Mouse (Mus musculus) duodenum, adult 2 months (tissue): ENCODE measurements around the gene Mmd2. TPM values are rescaled to one million over a fixed set of nuclear protein-coding genes. Genes with fewer than 3 reads are reported as not detected.

Source experiments
- polyA plus RNA-seq: library from polyadenylated mRNA; depleted of rRNA; stranded (reverse); fragments of >200 nt; gene quantifications from 2 replicates; pipeline ENCODE4 v1.2.3, GENCODE M21; 2012; ENCODE audit warnings: low replicate concordance; rRNA removed

Gene Mmd2
- 0.21 and 0.28 TPM in 2 replicates for polyA plus RNA-seq

DNA sequence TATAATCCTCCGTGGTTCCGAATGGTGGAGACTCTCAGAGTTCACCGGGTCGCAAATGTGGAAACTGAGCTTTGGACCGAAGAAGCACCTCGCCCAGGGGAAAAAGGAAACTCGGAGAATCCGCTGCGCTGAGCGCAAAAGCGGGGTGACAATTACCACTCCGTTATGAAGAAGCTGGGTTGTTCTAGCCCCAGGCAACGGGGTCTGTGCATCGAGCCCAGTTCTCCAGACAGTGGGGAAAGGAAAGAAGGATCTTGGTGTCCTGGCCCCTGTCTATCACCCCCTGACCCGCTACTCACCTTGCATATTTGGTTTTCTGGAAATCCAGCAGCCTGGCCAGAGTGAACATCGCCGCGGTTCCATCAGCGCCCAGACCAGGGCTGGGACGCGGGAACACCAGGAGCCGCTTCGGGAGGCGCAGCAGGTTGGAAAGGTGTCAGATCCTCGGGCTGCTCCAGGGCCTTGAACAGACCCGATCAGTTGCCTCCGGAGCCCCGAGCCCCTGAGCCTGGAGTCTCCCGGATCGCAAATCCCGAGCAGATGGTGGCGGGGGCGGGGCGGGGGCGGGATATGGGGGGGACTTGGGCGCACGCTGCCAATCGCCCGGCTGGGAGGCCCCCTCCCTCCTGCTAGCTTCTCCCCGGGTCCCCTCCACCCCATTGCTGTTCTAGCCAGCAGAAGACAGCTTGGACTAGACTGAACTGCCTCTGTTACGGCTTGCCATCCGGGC lies at the start of gene Mmd2:
Gene Mmd2 (minus strand): TSS at position 542 of the 730 bp plus-strand sequence.

DNA sequence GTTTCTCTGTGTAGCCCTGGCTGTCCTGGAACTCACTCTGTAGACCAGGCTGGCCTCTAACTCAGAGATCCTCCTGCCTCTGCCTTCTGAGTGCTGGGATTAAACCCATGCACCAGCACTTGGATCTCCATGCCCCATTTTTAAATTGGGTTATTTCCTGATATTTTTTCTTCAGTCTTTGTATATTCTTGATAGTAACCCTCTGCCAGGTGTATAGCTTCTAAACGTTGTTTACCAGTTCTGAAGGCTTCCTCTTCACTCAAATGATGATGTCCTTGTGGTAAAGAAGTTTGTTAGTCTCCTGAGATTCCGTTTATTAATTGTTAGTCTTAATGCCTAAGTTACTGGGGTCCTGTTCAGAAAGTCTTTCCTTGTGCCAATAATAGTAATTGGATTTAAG lies 18.8 kb upstream of the Mmd2 start, which contains the start of gene Wipi2:
Gene Wipi2 (plus strand): TSS at position 301 of the 400 bp plus-strand sequence.

DNA sequence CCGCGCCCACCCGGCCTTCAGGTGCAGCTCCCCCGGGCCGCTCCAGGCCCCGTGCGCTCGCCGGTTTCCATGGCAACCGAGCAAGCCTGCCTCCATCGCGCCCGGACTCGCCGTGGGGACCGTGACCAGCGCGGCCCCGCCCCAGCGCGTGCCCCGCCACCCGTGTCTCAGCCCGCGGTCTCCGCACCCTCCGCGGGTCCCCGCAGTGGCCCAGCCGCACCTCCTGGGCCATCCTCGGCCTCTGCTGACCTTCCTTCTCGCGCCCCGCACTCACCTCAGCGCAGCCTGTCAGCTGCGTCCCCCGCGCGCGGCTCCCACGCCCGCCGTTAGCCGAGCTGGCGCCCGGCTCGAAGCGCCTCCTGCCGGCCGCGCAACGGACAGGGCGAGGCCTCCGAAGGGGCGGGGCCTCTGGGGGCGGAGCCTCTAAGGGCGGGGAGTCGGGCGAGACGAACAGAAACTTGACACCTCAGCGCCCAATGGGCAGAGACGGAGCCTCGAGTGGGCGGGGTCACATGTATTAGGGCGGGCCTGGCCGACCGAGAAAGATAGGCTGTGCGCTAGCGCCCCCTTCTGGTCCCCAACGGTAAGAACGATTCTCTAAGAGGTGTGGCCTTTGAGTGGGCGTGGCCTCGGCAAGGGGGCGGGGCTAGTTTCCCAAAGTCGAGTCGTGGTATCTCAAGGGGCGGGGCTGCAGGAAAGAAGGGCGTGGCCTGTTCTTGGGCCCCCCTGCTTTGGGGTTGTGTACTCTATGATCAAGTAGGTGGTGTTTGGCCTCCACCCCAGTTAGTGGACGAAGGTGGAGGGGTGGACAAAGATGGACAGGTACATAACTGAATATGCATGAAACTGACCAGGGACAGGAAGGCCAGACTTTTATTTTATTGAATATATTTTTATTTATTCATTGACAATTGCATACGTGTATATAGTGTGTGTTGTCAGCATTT lies 57.6 kb downstream of the Mmd2 start, which contains the start of gene Radil:
Gene Radil (minus strand): TSS at position 393 of the 947 bp plus-strand sequence.

GRCm38 (mm10) chr5:142529915-142530314 lies 78.7 kb downstream of the Mmd2 start, which contains the start of gene Papolb:
TSS of gene Papolb (minus strand) at chr5:142530076.

Other genes starting within 250 kb of the Mmd2 start
- gene Foxk1, start 207.3 kb downstream of the Mmd2 start, polyA plus RNA-seq: 10.1 and 12.7 TPM in 2 replicates
- gene Ap5z1, start 144.9 kb downstream of the Mmd2 start, polyA plus RNA-seq: 35.3 and 47.0 TPM in 2 replicates
- not detected in 2 replicates for gene Papolb, start 78.7 kb downstream of the Mmd2 start, polyA plus RNA-seq
- 1.1 and 1.4 TPM in 2 replicates for gene Radil, start 57.7 kb downstream of the Mmd2 start, polyA plus RNA-seq
- 18.6 and 30.7 TPM in 2 replicates for gene Wipi2, start 18.9 kb upstream of the Mmd2 start, polyA plus RNA-seq
- 2.2 and 2.3 TPM in 2 replicates for gene Slc29a4, start 83.7 kb upstream of the Mmd2 start, polyA plus RNA-seq
- gene Tnrc18, start 208.9 kb upstream of the Mmd2 start, polyA plus RNA-seq: 63.2 and 71.6 TPM in 2 replicates